Mouse (Mus musculus): ENCODE data around the gene Ipo13. TPM values are rescaled to one million over a fixed set of nuclear protein-coding genes. Genes with fewer than 3 reads are reported as not detected.

Ipo13 gene
- polyA plus RNA-seq, 1 experiment from 2014 or later: 22.0 TPM

DNA sequence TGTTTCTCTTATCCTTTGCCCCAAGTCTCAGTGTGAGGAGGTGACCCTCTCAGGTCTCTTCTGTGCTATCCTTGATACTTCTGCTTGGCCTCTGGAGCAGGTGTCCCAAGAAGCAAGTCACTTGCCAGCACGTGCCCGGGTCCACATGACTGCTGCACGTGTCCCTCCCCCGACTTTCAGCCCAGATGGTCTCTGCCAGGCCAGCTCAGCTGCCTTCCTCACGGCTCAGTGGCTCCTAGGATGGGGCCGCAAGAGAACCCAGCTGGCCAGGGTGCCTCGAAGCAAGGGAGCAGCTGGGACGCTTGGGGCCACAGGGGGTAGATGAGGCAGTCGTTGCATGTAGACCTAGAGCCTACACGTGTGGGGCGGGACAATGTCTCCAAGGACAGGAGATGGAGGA lies 69.5 kb downstream of the Ipo13 start:
- no peak for DNase-seq (ENCODE audit: low spot score)

Other genes with a start within 250 kb of the Ipo13 start
- gene Dmap1, start 232.7 kb downstream of the Ipo13 start, polyA plus RNA-seq (2015; fragmentation: Nextera tagmentation; extraction: Ambion mirVana): 51.7 and 53.7 TPM in 2 replicates
- not detected in 2 replicates for gene Gm12845, start 190.6 kb downstream of the Ipo13 start, polyA plus RNA-seq (2015; fragmentation: Nextera tagmentation; extraction: Ambion mirVana)
- gene Klf17, start 149.4 kb downstream of the Ipo13 start, polyA plus RNA-seq (2015; fragmentation: Nextera tagmentation; extraction: Ambion mirVana): 0.10 TPM in 1 of 2 replicates, not detected in the other
- 1.4 and 2.6 TPM in 2 replicates for gene Slc6a9, start 80.5 kb downstream of the Ipo13 start, polyA plus RNA-seq (2015; fragmentation: Nextera tagmentation; extraction: Ambion mirVana)
- 0.08 and 0.33 TPM in 2 replicates for gene Ccdc24, start 42.4 kb downstream of the Ipo13 start, polyA plus RNA-seq (2015; fragmentation: Nextera tagmentation; extraction: Ambion mirVana)
- gene B4galt2, start 31.5 kb downstream of the Ipo13 start, polyA plus RNA-seq (2015; fragmentation: Nextera tagmentation; extraction: Ambion mirVana): 1.3 and 1.7 TPM in 2 replicates
- 215 TPM in 2 replicates for gene Atp6v0b, start 27.7 kb downstream of the Ipo13 start, polyA plus RNA-seq (2015; fragmentation: Nextera tagmentation; extraction: Ambion mirVana)
- 20.4 and 22.5 TPM in 2 replicates for gene Dph2, start 23.0 kb downstream of the Ipo13 start, polyA plus RNA-seq (2015; fragmentation: Nextera tagmentation; extraction: Ambion mirVana)
- 0.05 and 0.30 TPM in 2 replicates for gene Artn, start 14.8 kb upstream of the Ipo13 start, polyA plus RNA-seq (2015; fragmentation: Nextera tagmentation; extraction: Ambion mirVana)
- gene St3gal3, start 219.9 kb upstream of the Ipo13 start, polyA plus RNA-seq (2015; fragmentation: Nextera tagmentation; extraction: Ambion mirVana): 4.2 and 4.7 TPM in 2 replicates